Mouse (Mus musculus): Measurements from ENCODE around the gene Fndc9. TPM values are rescaled to one million over a fixed set of nuclear protein-coding genes. Genes with fewer than 3 reads are reported as not detected.

The Fndc9 gene
- polyA plus RNA-seq, 1 experiment, result not detected

DNA sequence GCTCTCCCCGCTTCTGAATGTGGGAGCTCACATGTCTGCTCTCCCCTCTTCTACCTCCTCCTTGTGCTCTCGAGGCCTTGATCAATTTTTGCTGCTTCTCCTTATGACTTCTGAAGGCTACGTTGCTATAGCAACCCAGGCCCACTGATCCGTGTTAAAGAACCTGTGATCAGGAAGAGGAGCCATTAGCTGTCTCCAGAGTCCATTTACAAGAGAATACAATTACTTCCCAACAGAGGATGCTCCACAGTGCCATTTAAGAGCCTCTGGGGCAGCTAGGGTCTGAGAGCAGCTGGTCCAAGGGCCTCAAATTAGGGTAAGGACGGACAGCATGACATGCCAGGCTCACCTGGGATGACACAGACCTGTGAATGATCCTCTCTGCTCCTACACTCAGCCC, 16.7 kb upstream of the Fndc9 start:
- Histone ChIP-seq H3K4me1 (ENCODE audit: control insufficient read depth, insufficient read depth, insufficient read length, low read length) (no peaks in the 10 kb centered on the region), H3K4me3 (ENCODE audit: insufficient read depth, low read depth, low read length) (no peak overlapping the region), H3K27ac (replicated peaks; ENCODE audit: low read depth, low read length) (no peak overlapping the region)

GRCm38 (mm10) chr11:46219380-46219779, 16.0 kb upstream of the Fndc9 start:
- no peak overlapping the region for H3K4me3 ChIP-seq (ENCODE audit: insufficient read depth, low read depth, low read length)
- no peak overlapping the region for H3K27ac ChIP-seq (replicated peaks; ENCODE audit: low read depth, low read length)
- no peaks in the 10 kb centered on the region for H3K4me1 ChIP-seq (ENCODE audit: control insufficient read depth, insufficient read depth, insufficient read length, low read length)

DNA sequence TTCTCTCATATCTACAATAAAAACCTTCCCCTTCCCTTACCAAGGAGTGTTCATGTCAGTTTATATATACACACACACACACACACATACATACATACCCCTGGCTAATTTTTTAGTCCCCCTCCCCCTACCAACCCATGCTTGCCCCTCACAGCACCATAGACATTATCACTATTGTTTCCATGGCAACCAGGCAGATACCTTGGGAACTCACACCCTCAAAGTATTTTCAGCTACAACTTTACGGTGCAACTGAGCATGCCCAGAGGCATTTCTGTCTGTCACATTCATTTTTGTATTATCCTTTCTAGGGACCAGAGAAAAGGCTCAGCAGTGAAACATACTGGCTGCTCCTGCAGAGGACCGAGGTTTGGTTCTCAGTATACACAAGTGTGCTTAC, 15.1 kb upstream of the Fndc9 start:
- Histone ChIP-seq H3K4me1 (ENCODE audit: control insufficient read depth, insufficient read depth, insufficient read length, low read length) (no peaks in the 10 kb centered on the region), H3K27ac (replicated peaks; ENCODE audit: low read depth, low read length) (no peak overlapping the region), H3K4me3 (ENCODE audit: insufficient read depth, low read depth, low read length) (no peak overlapping the region)

DNA sequence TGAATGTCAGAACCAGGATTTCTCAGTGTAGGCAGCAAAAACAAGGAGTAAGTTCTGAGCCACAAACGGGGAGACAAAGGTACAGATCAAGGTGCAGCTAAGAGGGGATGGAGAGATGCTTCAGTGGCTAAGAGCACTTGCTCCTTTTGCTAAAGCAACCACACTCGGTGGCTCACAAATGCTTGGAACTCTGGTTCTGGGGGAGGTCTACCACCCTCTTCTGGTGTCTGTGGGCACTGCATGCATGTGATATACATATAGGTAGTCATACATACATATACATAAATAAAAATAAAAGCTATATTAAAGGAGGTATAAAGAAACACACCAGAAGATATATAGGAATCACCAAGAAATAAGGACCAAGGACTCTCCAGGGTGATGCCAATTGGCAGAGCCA, 11.8 kb upstream of the Fndc9 start:
- Histone ChIP-seq H3K4me3 (ENCODE audit: insufficient read depth, low read depth, low read length) (no peak overlapping the region), H3K27ac (replicated peaks; ENCODE audit: low read depth, low read length) (no peak overlapping the region), H3K4me1 (ENCODE audit: control insufficient read depth, insufficient read depth, insufficient read length, low read length) (no peaks in the 10 kb centered on the region)

DNA sequence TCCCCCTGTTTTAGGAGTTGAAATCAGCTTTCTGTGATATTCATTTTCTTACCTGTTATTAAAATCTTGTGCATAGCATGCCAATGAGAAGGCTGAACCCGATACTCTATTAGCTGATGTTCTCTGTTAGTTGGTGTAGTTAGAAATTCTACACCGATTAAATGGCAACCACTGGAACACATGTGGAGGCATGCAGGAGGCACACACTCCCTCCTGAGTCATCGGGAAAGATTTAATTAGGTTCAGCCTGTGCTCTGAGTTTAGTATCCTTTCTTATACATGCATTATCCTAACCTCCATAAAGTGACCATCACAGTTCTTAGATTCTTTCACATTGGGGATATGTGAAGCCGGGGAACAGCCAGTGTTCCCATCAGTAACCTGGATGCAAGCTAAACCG, 10.0 kb upstream of the Fndc9 start:
- Histone ChIP-seq H3K4me3 (ENCODE audit: insufficient read depth, low read depth, low read length) (no peak overlapping the region), H3K27ac (replicated peaks; ENCODE audit: low read depth, low read length) (no peak overlapping the region), H3K4me1 (ENCODE audit: control insufficient read depth, insufficient read depth, insufficient read length, low read length) (no peaks in the 10 kb centered on the region)

DNA sequence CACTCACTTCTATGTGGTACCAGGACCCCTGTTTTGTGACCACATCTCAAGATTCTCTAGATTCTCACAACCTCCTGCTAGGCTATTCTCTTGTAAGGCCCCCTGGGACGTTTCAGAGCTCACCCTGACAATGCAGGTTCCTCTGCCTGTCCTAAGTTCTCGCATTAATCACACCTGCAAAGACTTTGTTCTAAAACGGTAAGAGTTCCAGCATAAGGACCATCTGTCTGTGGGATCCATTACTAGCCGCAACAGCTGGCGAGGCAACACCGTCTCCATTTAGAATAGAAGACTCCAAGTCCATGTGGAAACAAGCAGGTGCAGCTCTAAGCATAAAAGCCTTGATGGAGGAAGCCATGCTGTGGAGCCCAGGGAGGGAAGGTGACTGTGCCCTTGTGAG, 5.1 kb upstream of the Fndc9 start:
- H3K27ac ChIP-seq (replicated peaks; ENCODE audit: low read depth, low read length), result no peak overlapping the region
- H3K4me1 ChIP-seq (ENCODE audit: control insufficient read depth, insufficient read depth, insufficient read length, low read length), result no peaks in the 10 kb centered on the region
- H3K4me3 ChIP-seq (ENCODE audit: insufficient read depth, low read depth, low read length), result no peak overlapping the region

DNA sequence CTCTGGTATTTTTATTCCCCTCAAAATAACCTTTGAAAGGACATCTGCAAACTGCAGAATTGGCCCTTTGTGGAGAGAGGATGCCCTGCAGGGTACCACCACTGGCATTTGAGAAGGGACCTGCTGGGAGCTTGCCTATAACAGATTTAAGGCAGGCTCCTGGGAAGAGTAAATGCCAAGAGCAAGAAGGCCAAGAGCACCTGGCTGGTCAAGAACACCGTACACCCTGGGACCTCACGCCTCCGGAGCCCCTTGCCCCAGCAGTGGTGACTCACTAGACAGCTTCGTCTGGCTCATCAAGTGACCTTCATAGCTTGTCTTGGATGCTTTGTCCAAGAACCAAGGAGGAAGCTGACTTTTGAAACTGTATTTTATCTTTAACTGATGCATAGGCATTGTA, 2.5 kb upstream of the Fndc9 start:
- H3K27ac ChIP-seq (replicated peaks; ENCODE audit: low read depth, low read length), result no peak overlapping the region
- H3K4me3 ChIP-seq (ENCODE audit: insufficient read depth, low read depth, low read length), result no peak overlapping the region
- no peaks in the 10 kb centered on the region for H3K4me1 ChIP-seq (ENCODE audit: control insufficient read depth, insufficient read depth, insufficient read length, low read length)

- Histone ChIP-seq H3K27ac (replicated peaks; ENCODE audit: low read depth, low read length) (no peak overlapping the region), H3K4me3 (ENCODE audit: insufficient read depth, low read depth, low read length) (no peak overlapping the region), H3K4me1 (ENCODE audit: control insufficient read depth, insufficient read depth, insufficient read length, low read length) (no peaks in the 10 kb centered on the region)
Observed at GRCm38 (mm10) chr11:46233966-46234365, 1.4 kb upstream of the Fndc9 start.

GRCm38 (mm10) chr11:46236976-46237375, 1.6 kb downstream of the Fndc9 start:
- no peak overlapping the region for H3K4me3 ChIP-seq (ENCODE audit: insufficient read depth, low read depth, low read length)
- no peak overlapping the region for H3K27ac ChIP-seq (replicated peaks; ENCODE audit: low read depth, low read length)
- H3K4me1 ChIP-seq (ENCODE audit: control insufficient read depth, insufficient read depth, insufficient read length, low read length), result no peaks in the 10 kb centered on the region

DNA sequence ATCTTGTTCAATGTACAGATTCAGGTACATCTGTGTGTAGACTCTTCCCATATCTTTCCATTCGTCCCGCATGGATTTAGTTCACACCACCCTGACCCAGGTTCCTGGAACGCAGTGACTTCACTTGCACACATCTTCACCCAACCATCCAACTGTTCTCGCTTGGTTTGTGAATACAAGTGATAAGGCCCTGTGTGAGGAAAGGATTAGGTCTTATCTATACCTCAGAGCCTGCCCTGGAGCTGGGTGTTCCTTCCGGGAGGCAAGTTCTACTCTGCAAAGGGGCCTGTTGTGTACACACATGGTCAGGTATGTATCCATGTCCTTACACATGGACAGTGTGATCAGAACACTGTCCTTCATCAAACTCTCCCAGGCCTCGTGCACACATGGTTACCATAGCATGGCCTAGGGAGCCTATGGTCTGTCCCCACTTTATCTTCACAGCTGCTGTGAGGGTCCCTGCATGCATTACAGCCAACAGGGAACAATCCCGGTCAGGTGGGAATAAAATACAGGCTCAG, 5.9 kb downstream of the Fndc9 start:
- Histone ChIP-seq H3K4me3 (ENCODE audit: insufficient read depth, low read depth, low read length) (no peak overlapping the region), H3K4me1 (ENCODE audit: control insufficient read depth, insufficient read depth, insufficient read length, low read length) (no peaks in the 10 kb centered on the region)

DNA sequence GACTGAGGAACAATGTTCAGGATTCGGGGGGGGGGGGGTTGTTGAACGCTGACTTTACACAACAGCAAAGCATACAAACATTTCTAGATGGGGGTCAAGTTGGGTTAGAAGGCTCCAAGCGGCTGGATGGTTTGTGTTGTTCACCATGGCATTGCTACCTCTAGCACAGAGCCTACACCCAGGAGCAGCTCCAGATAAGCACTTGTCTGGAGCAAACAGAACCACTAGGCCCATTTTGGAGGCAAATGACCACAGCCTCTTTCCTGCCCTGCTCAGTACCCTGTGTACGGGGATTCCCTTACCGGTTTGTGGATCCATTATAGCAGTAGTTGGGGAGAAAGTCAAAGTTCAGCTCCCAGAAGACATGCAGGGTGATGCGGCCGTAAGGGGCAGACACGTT, 6.7 kb downstream of the Fndc9 start:
- Histone ChIP-seq H3K4me3 (ENCODE audit: insufficient read depth, low read depth, low read length) (no peak overlapping the region), H3K27ac (replicated peaks; ENCODE audit: low read depth, low read length) (no peak overlapping the region), H3K4me1 (ENCODE audit: control insufficient read depth, insufficient read depth, insufficient read length, low read length) (no peaks in the 10 kb centered on the region)

More for the DNA sequence above, 5.9 kb downstream of the Fndc9 start:
- no peak overlapping the region for H3K27ac ChIP-seq (replicated peaks; ENCODE audit: low read depth, low read length)

DNA sequence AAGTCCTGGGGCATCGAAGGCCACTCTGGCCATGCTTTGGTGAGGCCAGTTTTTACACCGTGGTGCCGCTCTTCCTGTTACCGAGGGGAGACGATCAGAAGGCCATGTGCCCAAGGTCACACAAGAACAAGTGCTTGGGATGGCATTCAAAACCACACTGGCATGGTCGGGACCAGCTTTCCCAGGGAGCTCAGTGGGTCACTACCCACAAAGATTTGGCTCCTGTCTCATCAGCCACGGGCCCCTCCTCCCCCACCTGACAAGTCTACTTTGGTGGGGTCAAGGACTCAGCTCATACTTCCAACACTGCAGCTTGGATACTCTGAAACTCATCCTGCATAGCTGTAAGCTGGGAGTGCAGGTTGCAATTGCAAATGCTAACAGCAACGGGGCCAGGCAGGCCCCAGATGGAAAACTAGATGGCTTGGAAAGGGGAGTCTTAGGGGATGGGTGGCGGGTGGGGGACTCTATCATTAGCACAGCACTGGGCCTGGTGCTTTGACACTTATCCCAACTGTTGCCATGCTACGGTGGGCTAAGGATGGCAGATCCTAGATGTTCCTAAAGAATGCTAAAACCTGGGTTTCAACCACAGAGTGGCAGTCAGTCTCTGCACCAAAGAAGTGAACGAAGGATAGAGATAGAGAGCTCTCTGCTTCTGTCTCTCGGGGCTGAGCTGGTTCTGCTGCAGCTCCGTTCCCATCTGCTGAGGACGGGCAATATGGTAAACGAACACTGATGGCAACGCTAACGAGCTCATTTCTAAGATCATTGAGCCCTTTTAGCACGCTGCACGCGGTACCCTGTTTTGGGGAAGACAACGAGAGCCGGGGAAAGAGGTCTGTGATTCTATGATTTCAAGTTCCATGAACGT, 9.6 kb downstream of the Fndc9 start:
- no peak overlapping the region for H3K27ac ChIP-seq (replicated peaks; ENCODE audit: low read depth, low read length)
- H3K4me3 ChIP-seq (ENCODE audit: insufficient read depth, low read depth, low read length), result no peak overlapping the region
- H3K4me1 ChIP-seq (ENCODE audit: control insufficient read depth, insufficient read depth, insufficient read length, low read length), result no peaks in the 10 kb centered on the region

DNA sequence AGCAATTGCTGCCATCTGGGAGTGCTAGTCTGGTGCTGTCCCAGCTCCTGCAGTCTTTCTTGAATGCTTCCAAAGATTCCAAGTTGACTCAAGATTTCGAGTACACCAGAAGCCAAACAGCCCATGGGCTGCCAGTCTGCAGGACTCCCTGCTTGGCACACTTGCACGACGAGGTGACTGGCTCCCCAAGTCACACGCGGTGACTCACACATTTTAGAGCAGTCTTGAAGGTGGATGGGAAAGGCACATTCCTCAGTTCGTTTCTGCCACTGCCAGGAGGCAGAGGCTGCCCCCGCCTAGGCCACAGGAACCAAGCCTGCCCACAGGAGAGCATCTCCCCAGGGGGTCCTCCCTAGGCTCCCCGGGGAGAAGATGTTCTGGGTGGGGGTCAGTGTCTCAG, 10.6 kb downstream of the Fndc9 start:
- Histone ChIP-seq H3K27ac (replicated peaks; ENCODE audit: low read depth, low read length) (no peak overlapping the region), H3K4me1 (ENCODE audit: control insufficient read depth, insufficient read depth, insufficient read length, low read length) (no peaks in the 10 kb centered on the region)

GRCm38 (mm10) chr11:46246393-46246792, 11.1 kb downstream of the Fndc9 start:
- Histone ChIP-seq H3K4me3 (ENCODE audit: insufficient read depth, low read depth, low read length) (no peak overlapping the region), H3K27ac (replicated peaks; ENCODE audit: low read depth, low read length) (no peak overlapping the region), H3K4me1 (ENCODE audit: control insufficient read depth, insufficient read depth, insufficient read length, low read length) (no peaks in the 10 kb centered on the region)

More for the DNA sequence above, 10.6 kb downstream of the Fndc9 start:
- H3K4me3 ChIP-seq (ENCODE audit: insufficient read depth, low read depth, low read length), result no peak overlapping the region

- H3K4me1 ChIP-seq (ENCODE audit: control insufficient read depth, insufficient read depth, insufficient read length, low read length), result no peaks in the 10 kb centered on the region
- no peak overlapping the region for H3K4me3 ChIP-seq (ENCODE audit: insufficient read depth, low read depth, low read length)
- H3K27ac ChIP-seq (replicated peaks; ENCODE audit: low read depth, low read length), result no peak overlapping the region
Observed at GRCm38 (mm10) chr11:46248352-46248751, 13.0 kb downstream of the Fndc9 start.

GRCm38 (mm10) chr11:46251994-46252393, 16.7 kb downstream of the Fndc9 start:
- H3K4me1 ChIP-seq (ENCODE audit: control insufficient read depth, insufficient read depth, insufficient read length, low read length), result no peaks in the 10 kb centered on the region
- H3K27ac ChIP-seq (replicated peaks; ENCODE audit: low read depth, low read length), result no peak overlapping the region
- no peak overlapping the region for H3K4me3 ChIP-seq (ENCODE audit: insufficient read depth, low read depth, low read length)

All from brown adipose tissue, adult 24 weeks (tissue).